Mouse (Mus musculus) A20 (cell line): ENCODE results near the gene Ift140.

Experiments used
- DNase-seq: peaks from one replicate; pipeline ENCODE4 v3.0.0-alpha.2; 2011; ENCODE audit warnings: low read depth, low spot score

Ift140 gene

DNA sequence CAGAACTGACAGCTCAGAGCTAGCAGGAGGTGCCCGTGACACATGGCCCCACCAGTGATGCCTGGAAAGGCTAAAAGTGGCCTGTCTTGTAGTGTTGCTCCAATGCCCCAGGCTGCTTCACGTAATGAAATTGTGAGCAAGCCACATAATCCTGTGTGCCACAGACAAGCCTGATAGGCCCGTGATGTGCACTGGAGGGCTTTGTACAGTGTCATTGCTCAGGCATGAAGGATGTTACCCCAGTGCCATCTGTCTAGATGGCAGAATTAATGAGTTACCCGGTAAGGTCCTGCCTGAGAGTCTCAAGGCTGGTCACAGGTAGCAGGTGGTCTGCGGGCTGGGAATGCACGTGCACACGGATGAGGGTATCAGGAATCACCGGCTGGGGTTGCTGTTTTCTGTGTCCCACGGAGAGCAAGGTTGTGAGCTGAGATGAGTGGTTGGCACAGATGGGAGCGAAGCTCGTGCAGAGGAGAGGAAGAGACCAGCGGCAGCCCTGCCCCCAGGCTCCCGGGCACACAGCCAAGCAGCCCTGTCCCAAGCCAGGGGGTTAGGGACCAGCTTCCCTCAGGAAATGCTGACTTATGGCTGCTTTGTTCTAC is 62.0 kb downstream of the Ift140 start:
- no peak for DNase-seq

GRCm38 (mm10) chr17:25080210-25080609 is 64.3 kb downstream of the Ift140 start:
- no peak for DNase-seq

- DNase-seq: no peak
These were observed 65.1 kb downstream of the Ift140 start for GRCm38 (mm10) chr17:25080960-25081381.

DNA sequence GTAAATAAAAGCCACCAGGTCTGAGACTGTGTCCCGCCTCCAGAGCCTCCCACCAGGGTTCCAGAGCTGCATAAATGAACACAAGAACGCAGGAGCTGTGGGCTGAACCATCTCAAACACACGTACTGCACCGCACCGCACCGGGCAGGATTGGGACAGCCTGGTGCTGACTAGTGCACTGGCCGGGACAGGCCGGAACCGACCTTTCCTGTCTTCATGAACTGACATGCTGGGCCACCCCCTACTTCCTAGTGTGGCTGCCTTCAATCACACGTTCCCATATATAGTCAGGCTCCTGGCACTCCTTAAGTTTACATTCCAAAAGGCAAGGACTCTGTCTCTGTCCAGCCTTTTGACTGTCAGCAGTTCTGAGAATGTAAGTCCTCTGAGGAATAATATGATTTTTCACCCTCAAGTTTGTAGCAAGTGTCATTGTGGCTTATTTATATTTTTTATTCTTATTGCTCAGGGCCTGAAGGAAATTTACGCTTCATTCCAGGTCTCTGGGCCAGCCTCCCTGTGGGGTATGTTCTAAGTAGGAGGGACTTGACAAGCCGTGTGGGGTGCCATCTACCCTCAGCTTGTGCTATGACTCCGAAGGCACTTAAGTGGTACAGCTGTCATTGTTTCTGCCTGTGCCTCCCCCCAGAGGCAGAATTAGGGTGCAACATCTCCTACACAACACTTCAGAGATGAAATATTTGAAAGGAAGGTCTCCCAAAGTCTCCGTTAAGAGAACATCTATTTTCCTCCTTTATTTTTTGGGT is 66.4 kb downstream of the Ift140 start:
- peak; percentile 15 for DNase-seq

DNA sequence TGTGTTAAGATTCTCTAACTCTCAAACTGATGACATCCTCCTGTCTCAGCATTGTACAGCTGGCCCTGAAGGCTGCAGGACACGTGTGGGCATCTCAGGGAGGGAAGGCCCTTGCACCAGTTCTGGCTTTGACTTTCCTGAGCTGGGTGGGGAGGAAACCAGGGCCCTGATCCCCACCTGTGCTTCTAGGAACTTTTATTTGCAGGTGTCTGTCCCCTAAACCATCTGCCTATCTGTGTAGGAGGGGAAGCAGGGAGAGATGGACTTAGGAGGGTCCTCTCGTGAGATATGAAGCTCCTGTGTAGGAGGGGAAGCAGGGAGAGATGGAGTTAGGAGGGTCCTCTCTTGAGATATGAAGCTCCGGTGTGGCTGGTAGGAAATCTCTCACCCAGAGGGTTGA is 67.0 kb downstream of the Ift140 start:
- no peak for DNase-seq

DNA sequence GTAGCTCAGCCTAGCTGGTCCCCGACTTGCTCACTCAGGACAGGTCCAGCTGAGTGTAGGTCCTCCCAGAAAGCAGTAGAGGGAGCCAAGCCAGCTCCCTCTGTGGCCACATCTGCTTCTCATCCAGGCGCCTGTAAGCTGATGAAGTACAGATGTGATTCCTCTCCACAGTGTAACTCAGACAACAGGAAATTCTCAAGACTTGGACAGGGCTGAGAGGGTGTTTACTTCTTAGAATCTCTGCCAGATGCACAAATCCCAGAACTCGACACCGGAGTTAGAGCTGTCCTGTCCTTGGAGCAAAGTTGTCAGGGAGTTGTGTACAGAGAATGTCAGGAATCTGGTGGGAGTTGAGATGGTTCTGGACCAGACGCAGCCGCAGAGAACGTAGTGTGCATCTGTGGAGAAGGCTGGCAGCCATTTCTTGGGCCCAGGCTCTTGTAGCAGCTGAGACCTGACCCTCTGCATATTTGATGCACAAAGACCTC is 67.6 kb downstream of the Ift140 start, which contains the start of gene Tmem204:
TSS of gene Tmem204 (minus strand) at position 148 of the 488 bp plus-strand sequence.
- no peak for DNase-seq

DNA sequence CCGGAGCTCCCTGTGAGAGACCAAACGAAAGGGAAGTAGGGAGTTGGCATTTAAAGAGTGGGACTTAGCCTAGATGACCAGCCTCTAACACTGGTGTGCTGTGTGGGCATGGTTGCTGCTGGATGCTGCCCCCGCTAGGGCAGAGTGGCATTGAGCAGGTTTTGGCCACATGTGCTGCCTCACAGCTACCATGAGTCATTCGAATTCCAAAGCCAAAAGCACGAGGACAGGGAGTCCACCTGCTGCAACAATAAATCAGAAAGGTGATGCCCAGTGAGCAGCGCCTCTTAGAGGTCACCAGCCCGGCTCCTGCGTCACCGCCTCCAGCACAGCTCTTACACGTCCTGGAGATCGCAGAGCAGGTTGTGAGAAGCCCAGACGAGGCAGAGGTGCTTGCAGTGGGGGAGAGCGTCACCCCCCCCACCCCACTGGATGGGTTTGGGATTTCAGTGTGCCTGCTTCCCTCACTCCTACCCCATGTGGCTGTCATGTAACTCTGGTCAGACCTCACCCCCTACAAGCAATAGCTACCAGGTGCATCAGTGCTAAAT is 69.0 kb downstream of the Ift140 start:
- DNase-seq: no peak

- DNase-seq: no peak
These were observed 70.8 kb downstream of the Ift140 start for GRCm38 (mm10) chr17:25086724-25087123.

GRCm38 (mm10) chr17:25089158-25089557 is 73.3 kb downstream of the Ift140 start:
- no peak for DNase-seq

- DNase-seq: no peak
These were observed 74.6 kb downstream of the Ift140 start for GRCm38 (mm10) chr17:25090450-25090849.

- DNase-seq: no peak
These were observed 80.3 kb downstream of the Ift140 start for GRCm38 (mm10) chr17:25096221-25096620.

DNA sequence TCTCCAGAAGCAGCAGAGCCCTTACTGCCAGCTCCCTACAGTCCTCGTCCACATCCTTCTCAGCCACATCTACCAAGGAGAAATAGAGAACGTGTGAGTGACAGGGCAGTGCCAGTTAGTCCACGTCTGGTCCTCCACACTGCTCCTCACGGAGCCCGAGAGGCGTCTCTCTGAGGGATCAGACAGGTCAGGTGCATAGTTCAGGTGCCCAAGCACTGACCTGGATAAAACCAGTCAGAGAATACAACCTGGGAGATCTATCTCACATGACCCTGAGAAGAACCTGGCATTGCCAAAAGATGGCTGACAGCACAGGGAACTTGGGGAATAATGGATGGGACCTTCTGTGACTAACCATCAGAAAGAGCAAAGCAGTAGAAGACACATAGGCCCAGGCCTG is 84.2 kb downstream of the Ift140 start:
- DNase-seq: no peak

- no peak for DNase-seq
These were observed 85.5 kb downstream of the Ift140 start for GRCm38 (mm10) chr17:25101338-25101737.

DNA sequence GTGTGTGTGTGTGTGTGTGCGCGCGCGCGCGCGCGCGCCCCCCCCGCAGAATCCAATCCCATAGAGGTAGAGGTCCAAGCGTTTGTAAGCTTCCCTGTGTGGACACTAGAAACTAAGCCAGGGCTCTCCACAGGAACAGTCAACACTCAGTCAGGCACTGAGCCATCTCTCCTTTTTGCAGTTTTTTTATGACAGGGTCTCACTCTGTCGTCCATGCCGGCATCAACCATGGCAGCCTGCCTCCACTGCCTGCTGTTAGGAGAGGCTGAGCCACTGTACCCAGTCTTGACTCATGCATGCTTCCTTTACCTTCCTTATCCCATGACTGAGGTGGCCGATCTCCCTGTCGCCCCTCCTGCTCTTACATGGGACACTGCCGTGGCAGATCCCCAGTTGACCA is 91.9 kb downstream of the Ift140 start:
- DNase-seq: no peak

GRCm38 (mm10) chr17:25109578-25109977 is 93.7 kb downstream of the Ift140 start:
- DNase-seq: no peak

DNA sequence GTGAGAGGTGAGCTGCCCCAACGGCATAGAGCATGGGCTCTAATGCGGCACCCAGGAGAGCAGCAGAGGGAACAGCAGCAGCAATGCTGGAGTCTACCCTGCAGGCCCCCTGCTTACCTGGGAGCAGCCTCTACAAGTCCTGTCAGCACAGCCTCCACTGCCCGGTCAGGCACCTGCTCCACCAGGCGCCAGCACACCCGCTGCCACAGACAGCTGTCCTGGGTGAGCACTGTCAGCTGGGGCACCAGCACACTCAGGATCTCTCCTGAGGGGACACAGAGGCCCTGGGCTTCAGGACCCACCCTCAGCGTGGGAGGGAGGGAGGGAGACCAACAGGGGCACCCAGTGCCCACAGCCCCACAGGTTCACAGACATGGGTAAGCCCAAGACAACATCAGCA is 94.7 kb downstream of the Ift140 start:
- no peak for DNase-seq

- DNase-seq: no peak
These were observed 95.3 kb downstream of the Ift140 start for GRCm38 (mm10) chr17:25111220-25111619.

DNA sequence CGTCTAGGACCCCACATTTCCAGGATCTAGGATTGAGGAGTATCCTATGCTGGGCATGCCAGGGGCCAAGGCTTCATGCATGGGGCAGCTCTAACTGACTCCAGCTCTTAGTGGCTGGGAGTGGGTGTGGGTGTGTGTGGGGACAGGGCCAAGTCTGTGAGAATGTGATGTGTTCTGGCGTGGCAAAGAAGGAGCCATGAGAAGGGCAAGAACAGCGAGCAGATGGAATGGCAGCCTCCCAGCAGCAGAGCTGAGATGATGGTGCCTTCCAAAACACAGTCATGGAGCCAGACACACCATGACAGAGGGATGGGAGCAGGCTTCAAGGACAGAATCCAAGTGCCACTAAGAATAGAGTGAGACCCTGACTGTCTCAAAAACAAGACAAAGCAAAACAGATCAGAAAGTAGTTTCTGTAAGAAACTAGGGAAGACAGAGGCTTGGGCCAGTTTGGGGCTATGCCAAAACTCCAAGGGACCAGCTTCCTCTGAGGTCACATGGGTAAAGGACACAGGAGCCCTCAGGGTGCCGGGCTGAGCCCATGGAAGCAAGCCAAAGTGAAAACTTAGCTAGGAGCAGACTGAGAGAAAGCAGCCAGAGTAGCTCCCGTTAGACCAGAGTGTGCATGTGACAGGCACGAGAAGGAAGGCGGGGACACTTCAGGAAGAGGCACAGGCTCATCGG is 96.0 kb downstream of the Ift140 start:
- DNase-seq: no peak

DNA sequence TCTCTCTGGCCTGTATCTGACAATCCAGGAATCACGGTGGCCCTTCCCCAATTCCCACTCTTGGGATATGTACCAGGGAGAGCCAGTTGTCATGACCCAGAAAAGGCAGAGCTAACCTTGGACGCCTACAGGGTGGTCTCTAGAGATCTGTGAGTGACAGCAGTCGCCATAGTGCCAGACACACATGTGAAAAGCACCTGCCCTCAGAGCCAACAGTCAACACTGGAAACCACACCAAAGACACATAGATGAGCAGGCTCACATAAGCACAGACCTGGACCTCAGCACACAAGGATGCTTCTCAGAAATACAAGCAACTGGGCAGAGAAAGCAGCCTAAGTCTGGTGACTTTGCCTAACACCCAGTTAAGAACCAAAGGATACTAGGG is 96.5 kb downstream of the Ift140 start:
- no peak for DNase-seq

- DNase-seq: no peak
These were observed 99.2 kb downstream of the Ift140 start for GRCm38 (mm10) chr17:25114908-25115645.

GRCm38 (mm10) chr17:25115664-25116432 is 100.0 kb downstream of the Ift140 start, which contains the start of gene Telo2:
Gene Telo2, minus strand, starts transcription at chr17:25115967.
- peak; percentile 94 for DNase-seq
